Mouse (Mus musculus) G1E (cell line): ENCODE data around the gene Vmn1r193. TPM values are rescaled to one million over a fixed set of nuclear protein-coding genes. Genes with fewer than 3 reads are reported as not detected.
"Not testable (repeated sequence)": the region's sequence is repeated elsewhere in the genome, so short reads cannot be mapped to it uniquely, and the experiment has no call there.

Source experiments
- ATAC-seq: 2 replicates; pipeline ENCODE4 v1.8.0; 2016; ENCODE audit warnings: mild to moderate bottlenecking; ENCODE audit not compliant: insufficient number of reproducible peaks, poor library complexity, low FRiP score, severe bottlenecking; ENCODE audit errors: extremely low read depth
- DNase-seq: peaks from one replicate; pipeline ENCODE4 v3.0.0; 2012; ENCODE audit warnings: low spot score
- H3K27me3 ChIP-seq: 2 replicates; pipeline ENCODE4 v1.6.1; 2012; ENCODE audit warnings: mild to moderate bottlenecking, low read length, inconsistent platforms; ENCODE audit not compliant: insufficient read depth
- H3K36me3 ChIP-seq: replicated peaks from 2 replicates; pipeline ENCODE3; 2012; ENCODE audit warnings: mild to moderate bottlenecking, inconsistent platforms
- H3K4me1 ChIP-seq: 2 replicates; pipeline ENCODE4 v1.6.1; 2012; ENCODE audit warnings: low read depth, low read length, inconsistent platforms, mixed read lengths; ENCODE audit not compliant: insufficient read depth
- H3K4me3 ChIP-seq: 2 replicates; pipeline ENCODE4 v1.5.1; 2012; ENCODE audit warnings: low read depth, mild to moderate bottlenecking, inconsistent platforms, low read length, moderate library complexity, mixed read lengths
- H3K9me3 ChIP-seq: replicated peaks from 2 replicates; pipeline ENCODE4 v1.6.1; 2012; ENCODE audit warnings: inconsistent platforms
- CTCF ChIP-seq: IDR thresholded peaks from 2 replicates; pipeline ENCODE4 v1.5.1; 2012; ENCODE audit warnings: low read depth, low read length, inconsistent platforms, mixed read lengths
- GATA1 ChIP-seq: IDR thresholded peaks from 2 replicates; pipeline ENCODE4 v1.6.1; 2012; ENCODE audit warnings: borderline replicate concordance, low read length, inconsistent platforms, mixed read lengths
- GATA2 ChIP-seq: IDR thresholded peaks from 2 replicates; pipeline ENCODE4 v1.6.1; 2012; ENCODE audit warnings: low read depth, low read length, inconsistent platforms, borderline replicate concordance
- POLR2AphosphoS5 ChIP-seq: IDR thresholded peaks from 2 replicates; pipeline ENCODE4 v1.6.1; 2012; ENCODE audit warnings: low read depth, low read length, inconsistent platforms; ENCODE audit not compliant: insufficient replicate concordance
- TAL1 ChIP-seq: conservative IDR thresholded peaks from 2 replicates; pipeline ENCODE4 v1.6.1; 2012; ENCODE audit warnings: low read depth, low read length, inconsistent platforms, mixed read lengths
- polyA plus RNA-seq: library from polyadenylated mRNA; stranded (reverse); fragments of >175 nt; gene quantifications from 2 replicates; pipeline ENCODE4 v1.2.3, GENCODE M21; 2012
- total RNA-seq, 2 experiments: library from RNA; stranded (forward) in 1 of 2; stranded (reverse) in 1 of 2; fragments of 200-1000 nt in 1 of 2; fragments of >200 nt in 1 of 2; fragmentation: Nextera tagmentation in 1 of 2; gene quantifications; 2 replicates each; pipeline ENCODE4 v1.2.3; 2014 to 2017

Gene Vmn1r193
- total RNA-seq (2014; fragmentation: Nextera tagmentation) (not detected in 2 replicates), total RNA-seq (2017) (0.05 and 0.06 TPM in 2 replicates), polyA plus RNA-seq (not detected in 2 replicates)

- H3K27me3 ChIP-seq, H3K9me3 ChIP-seq, DNase-seq, H3K36me3 ChIP-seq, ATAC-seq, H3K4me1 ChIP-seq, H3K4me3 ChIP-seq: not testable (repeated sequence)
These were observed at the start of gene Vmn1r193 for GRCm38 (mm10) chr13:22223060-22223459. Gene Vmn1r193, minus strand, starts transcription at chr13:22223160.

GRCm38 (mm10) chr13:22271721-22272120, 48.8 kb upstream of the Vmn1r193 start:
- H3K4me1 ChIP-seq = no peaks in the 10 kb centered on the region
- no peak for TF ChIP-seq POLR2AphosphoS5
- TF ChIP-seq CTCF = no peak
- TF ChIP-seq TAL1 = no peak
- TF ChIP-seq GATA1 = no peak
- no peak for TF ChIP-seq GATA2
- no peaks in the 10 kb centered on the region for H3K36me3 ChIP-seq
- no peaks in the 10 kb centered on the region; the same call in 1 of the 2 replicates for H3K27me3 ChIP-seq
- no peaks in the 10 kb centered on the region for H3K9me3 ChIP-seq
- DNase-seq (no peak), ATAC-seq (no peak)
- H3K4me3 ChIP-seq = no peak overlapping the region

GRCm38 (mm10) chr13:22270222-22270621, 47.3 kb upstream of the Vmn1r193 start, which contains the start of gene Vmn1r195:
Gene Vmn1r195, plus strand, starts transcription at chr13:22270522.
- not testable (repeated sequence) for ATAC-seq, H3K4me1 ChIP-seq

GRCm38 (mm10) chr13:22243915-22244314, 21.0 kb upstream of the Vmn1r193 start, which contains the start of gene Vmn1r194:
Gene Vmn1r194, plus strand, starts transcription at chr13:22244215.
- Histone ChIP-seq H3K4me3 (no peak within 1 kb of the TSS), H3K9me3 (no peaks in the 10 kb centered on the region), H3K36me3 (no peaks in the 10 kb centered on the region), H3K4me1 (no peaks in the 10 kb centered on the region), H3K27me3 (0 out of 2 replicates have a peak, but pooled peaks cover 4% of the 10 kb centered on the region)
- ATAC-seq (no peak), DNase-seq (no peak)
- no peak for TF ChIP-seq GATA2
- no peak for TF ChIP-seq POLR2AphosphoS5

More at GRCm38 (mm10) chr13:22270222-22270621, 47.3 kb upstream of the Vmn1r193 start, which contains the start of gene Vmn1r195:
- not testable (repeated sequence) for DNase-seq, H3K36me3 ChIP-seq, H3K4me3 ChIP-seq, H3K9me3 ChIP-seq, H3K27me3 ChIP-seq

GRCm38 (mm10) chr13:22192756-22193155, 30.2 kb downstream of the Vmn1r193 start:
- not testable (repeated sequence) for DNase-seq, H3K36me3 ChIP-seq, H3K9me3 ChIP-seq, H3K4me3 ChIP-seq, ATAC-seq, H3K27me3 ChIP-seq, H3K4me1 ChIP-seq

GRCm38 (mm10) chr13:22191041-22191440, 31.9 kb downstream of the Vmn1r193 start, which contains the start of gene Vmn1r192:
Gene Vmn1r192, minus strand, starts transcription at chr13:22191141.
- ATAC-seq (no peak), DNase-seq (no peak)
- Histone ChIP-seq H3K36me3 (no peaks in the 10 kb centered on the region), H3K4me1 (no peaks in the 10 kb centered on the region), H3K4me3 (no peak within 1 kb of the TSS), H3K27me3 (no peaks in the 10 kb centered on the region), H3K9me3 (no peaks in the 10 kb centered on the region)
- no peak for TF ChIP-seq POLR2AphosphoS5
- TF ChIP-seq CTCF = no peak
- TF ChIP-seq GATA2 = no peak
- TF ChIP-seq GATA1 = no peak
- TF ChIP-seq TAL1 = no peak

GRCm38 (mm10) chr13:22190385-22190784, 32.6 kb downstream of the Vmn1r193 start:
- TF ChIP-seq GATA1 (no peak), CTCF (no peak), GATA2 (no peak), POLR2AphosphoS5 (no peak), TAL1 (no peak)
- no peak overlapping the region for H3K4me3 ChIP-seq
- H3K9me3 ChIP-seq = no peaks in the 10 kb centered on the region
- H3K4me1 ChIP-seq = no peaks in the 10 kb centered on the region
- H3K36me3 ChIP-seq = no peaks in the 10 kb centered on the region
- no peaks in the 10 kb centered on the region for H3K27me3 ChIP-seq
- DNase-seq = no peak
- no peak for ATAC-seq
